Mouse (Mus musculus) kidney, embryonic 14.5 days (tissue): Measurements from ENCODE around the gene Tcstv3. TPM values are rescaled to one million over a fixed set of nuclear protein-coding genes. Genes with fewer than 3 reads are reported as not detected.
A peak's percentile ranks its signal among the peaks of the same experiment; 100 is the strongest.
"Not testable (repeated sequence)": the region's sequence is repeated elsewhere in the genome, so short reads cannot be mapped to it uniquely, and the experiment has no call there.

Experiments used
- ATAC-seq: fragments of 200-750 bp; cut with Nextera tagmentation; 2 replicates; pipeline ENCODE4 v1.8.0; 2017; ENCODE audit warnings: moderate number of reproducible peaks, mild to moderate bottlenecking, moderate TSS enrichment, moderate library complexity; ENCODE audit not compliant: low FRiP score, low TSS enrichment
- H3K27ac ChIP-seq: fragments of 300-500 bp; sonication (generic); 2 replicates; pipeline ENCODE4 v1.5.1; 2014; ENCODE audit warnings: low read depth, mild to moderate bottlenecking, low read length, moderate library complexity, mixed read lengths
- H3K27me3 ChIP-seq: fragments of 300-500 bp; sonication (generic); 2 replicates; pipeline ENCODE4 v1.6.1; 2014; ENCODE audit warnings: mild to moderate bottlenecking, low read length; ENCODE audit not compliant: control insufficient read depth, insufficient read depth
- H3K36me3 ChIP-seq: fragments of 300-500 bp; sonication (generic); 2 replicates; pipeline ENCODE4 v1.6.1; 2014; ENCODE audit warnings: low read length, mixed read lengths; ENCODE audit not compliant: control insufficient read depth, insufficient read depth
- H3K4me1 ChIP-seq: fragments of 300-500 bp; sonication (generic); 2 replicates; pipeline ENCODE4 v1.6.1; 2014; ENCODE audit warnings: low read length, mixed read lengths; ENCODE audit not compliant: control insufficient read depth, insufficient read depth
- H3K4me2 ChIP-seq: fragments of 300-500 bp; sonication (generic); replicated peaks from 2 replicates; pipeline ENCODE4 v1.6.1; 2014; ENCODE audit warnings: low read depth, mild to moderate bottlenecking, low read length
- H3K4me3 ChIP-seq: fragments of 300-500 bp; sonication (generic); 2 replicates; pipeline ENCODE4 v1.5.1; 2014; ENCODE audit warnings: mild to moderate bottlenecking, low read length
- H3K9ac ChIP-seq: fragments of 300-500 bp; sonication (generic); 2 replicates; pipeline ENCODE4 v1.6.1; 2014; ENCODE audit warnings: low read depth, mild to moderate bottlenecking, low read length, moderate library complexity
- H3K9me3 ChIP-seq: fragments of 300-500 bp; sonication (generic); 2 replicates; pipeline ENCODE4 v1.6.1; 2016; ENCODE audit warnings: low read length; ENCODE audit not compliant: control insufficient read depth
- WGBS: fragments of 180-500 bp; shearing (Covaris S2); extraction: QIAGEN DNeasy Blood & Tissue Kit; methylation state at CpG from one replicate; pipeline ENCODE4 v1.1.7; 2014; 5-methylcytosine and 5-hydroxymethylcytosine counted together
- polyA plus RNA-seq: library from polyadenylated mRNA; unstranded; fragments of >200 nt; fragmentation: Nextera tagmentation; extraction: Ambion mirVana; gene quantifications from 2 replicates; pipeline ENCODE4 v1.2.1, GENCODE M21; 2014

Tcstv3 gene
- polyA plus RNA-seq, result not detected in 2 replicates

DNA sequence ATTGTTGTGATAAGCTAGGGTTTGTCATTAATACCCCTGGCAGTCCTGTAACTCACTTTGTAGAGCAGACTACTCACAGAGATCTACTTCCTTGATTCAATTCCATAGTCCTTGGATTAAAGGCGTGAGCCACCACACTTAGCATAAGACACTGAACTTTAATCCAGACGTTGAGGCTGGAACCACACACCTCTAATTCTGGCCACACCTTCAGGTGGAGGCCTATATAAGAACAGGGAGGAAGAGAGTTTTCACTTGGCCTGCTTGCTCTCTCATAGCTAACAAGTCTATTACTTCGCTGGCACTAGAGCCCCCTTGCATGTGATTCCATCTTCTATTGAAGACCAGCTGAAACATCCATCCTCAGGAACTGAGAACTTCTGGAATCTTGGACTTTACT is at the start of gene Tcstv3:
TSS of gene Tcstv3 (plus strand) at position 301 of the 400 bp plus-strand sequence.
- H3K4me2 ChIP-seq, H3K4me1 ChIP-seq, ATAC-seq, H3K36me3 ChIP-seq, H3K9ac ChIP-seq, H3K27ac ChIP-seq, H3K9me3 ChIP-seq, H3K4me3 ChIP-seq, H3K27me3 ChIP-seq: not testable (repeated sequence)
- 79% methylated on average over 3 of the region's 3 CpGs for WGBS

DNA sequence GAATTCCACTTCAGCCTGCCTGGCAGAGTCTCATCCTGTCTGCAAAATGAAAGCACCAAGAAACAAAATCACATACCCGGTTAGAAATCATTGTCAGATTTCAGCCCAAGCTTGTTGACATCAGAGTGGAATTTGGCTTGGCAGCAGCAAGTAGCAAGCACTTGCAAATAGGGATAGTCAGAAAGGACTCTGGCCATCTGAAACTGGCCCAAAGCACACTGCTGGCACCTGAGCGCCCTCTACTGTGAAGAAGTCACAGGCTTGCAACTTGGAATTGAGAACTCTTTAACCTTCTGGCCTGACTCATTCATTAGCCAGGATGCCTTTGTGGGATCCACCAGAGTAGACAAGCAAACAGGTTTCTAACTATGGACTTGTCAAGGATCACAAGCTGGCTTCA is 38.8 kb upstream of the Tcstv3 start:
- not testable (repeated sequence) for H3K4me1 ChIP-seq, H3K9me3 ChIP-seq, H3K4me2 ChIP-seq, H3K4me3 ChIP-seq, ATAC-seq, H3K27ac ChIP-seq, H3K27me3 ChIP-seq, H3K36me3 ChIP-seq, H3K9ac ChIP-seq
- 25% methylated on average over 2 of the region's 2 CpGs for WGBS

DNA sequence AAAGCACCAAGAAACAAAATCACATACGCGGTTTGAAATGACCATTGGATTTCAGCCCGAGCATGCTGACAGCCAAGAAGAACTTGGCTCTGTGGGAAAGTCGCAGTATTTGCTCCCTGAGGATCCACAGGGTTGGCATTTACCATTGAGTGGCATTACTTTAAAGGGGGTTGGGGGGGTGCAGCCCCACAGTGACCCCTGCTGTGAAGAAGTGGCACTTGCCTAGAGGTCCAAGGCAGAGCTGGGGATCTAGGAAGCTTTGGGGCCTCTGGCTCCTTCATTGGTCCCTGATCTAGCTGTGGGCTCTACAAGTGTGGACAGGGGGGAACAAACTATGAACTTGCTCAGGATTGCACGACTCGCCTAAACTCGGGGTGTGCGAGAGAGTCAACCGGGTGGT is 37.9 kb upstream of the Tcstv3 start:
- no peak for ATAC-seq
- Histone ChIP-seq H3K4me3 (no peak overlapping the region), H3K27me3 (no peaks in the 10 kb centered on the region)

DNA sequence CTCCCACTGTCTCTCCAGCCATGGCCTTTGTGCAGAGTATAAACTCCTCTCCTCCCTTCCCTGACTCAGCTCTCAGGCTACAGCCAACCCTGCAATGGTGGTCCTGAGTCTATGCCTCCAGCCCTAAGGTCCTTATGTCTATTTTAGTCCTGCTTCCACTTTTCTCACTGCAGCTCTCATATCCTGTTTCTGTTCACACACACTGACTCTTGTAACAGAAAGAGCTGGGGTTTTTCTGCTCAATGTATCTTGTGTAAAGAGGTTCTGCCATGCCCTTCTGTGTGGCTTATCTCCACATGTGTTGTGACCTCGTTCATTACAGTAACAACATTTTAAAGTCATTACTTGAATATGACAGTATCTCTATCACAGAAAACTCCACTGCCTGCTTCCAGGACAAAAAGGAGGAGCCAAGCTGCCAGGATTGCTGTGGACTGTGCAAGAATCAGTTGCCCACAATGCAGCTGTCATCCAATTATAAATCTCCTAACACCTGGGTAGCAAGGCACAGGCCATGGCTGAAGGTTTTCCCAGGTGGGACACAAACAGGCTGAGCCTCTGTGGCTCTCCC is 17.3 kb upstream of the Tcstv3 start:
- H3K9me3 ChIP-seq, result no peaks in the 10 kb centered on the region
- no peak overlapping the region for H3K27ac ChIP-seq
- no peak overlapping the region for H3K9ac ChIP-seq
- H3K4me3 ChIP-seq, result no peak overlapping the region
- WGBS, result 55% methylated on average over 1 of the region's 1 CpGs
- no peak overlapping the region for H3K4me2 ChIP-seq
- H3K36me3 ChIP-seq, result no peaks in the 10 kb centered on the region
- H3K4me1 ChIP-seq, result no peaks in the 10 kb centered on the region
- no peaks in the 10 kb centered on the region for H3K27me3 ChIP-seq
- ATAC-seq, result no peak

More for the DNA sequence above, 37.9 kb upstream of the Tcstv3 start:
- 93% methylated on average over 9 of the region's 9 CpGs for WGBS
- no peak overlapping the region for H3K27ac ChIP-seq
- H3K4me2 ChIP-seq, result no peak overlapping the region
- no peaks in the 10 kb centered on the region for H3K4me1 ChIP-seq
- H3K9me3 ChIP-seq, result no peaks in the 10 kb centered on the region
- no peaks in the 10 kb centered on the region for H3K36me3 ChIP-seq
- H3K9ac ChIP-seq, result no peak overlapping the region

DNA sequence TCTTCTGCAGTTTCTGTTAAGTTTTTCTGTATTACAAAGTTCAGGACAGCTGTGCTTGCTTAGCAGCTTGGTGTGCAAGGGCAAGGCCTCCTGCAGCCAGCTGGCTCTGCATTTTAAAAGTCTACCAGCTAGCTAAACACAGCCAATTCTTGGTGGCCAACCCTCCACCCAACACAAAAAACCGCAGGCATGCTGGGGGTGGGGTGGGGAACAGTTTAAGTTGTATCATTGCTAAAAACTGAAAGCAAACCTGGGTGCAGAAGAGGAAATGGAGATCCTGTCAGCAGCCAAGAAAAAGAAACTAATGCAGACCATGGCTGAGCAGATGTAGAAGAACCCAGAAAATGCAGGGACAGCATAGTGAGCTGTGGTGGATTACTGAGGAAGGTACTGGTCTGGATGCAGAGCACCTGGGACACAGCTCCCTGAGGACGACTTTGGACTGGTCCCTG is 16.7 kb upstream of the Tcstv3 start, which contains the start of gene BC147527:
TSS of gene BC147527 (plus strand) at position 402 of the 452 bp plus-strand sequence.
- Histone ChIP-seq H3K27ac (no peak within 1 kb of the TSS), H3K36me3 (no peaks in the 10 kb centered on the region), H3K27me3 (no peaks in the 10 kb centered on the region), H3K4me3 (no peak within 1 kb of the TSS), H3K9me3 (no peaks in the 10 kb centered on the region), H3K4me1 (no peaks in the 10 kb centered on the region), H3K4me2 (no peak within 1 kb of the TSS), H3K9ac (no peak within 1 kb of the TSS)
- WGBS, result 47% methylated on average over 2 of the region's 2 CpGs
- no peak for ATAC-seq

DNA sequence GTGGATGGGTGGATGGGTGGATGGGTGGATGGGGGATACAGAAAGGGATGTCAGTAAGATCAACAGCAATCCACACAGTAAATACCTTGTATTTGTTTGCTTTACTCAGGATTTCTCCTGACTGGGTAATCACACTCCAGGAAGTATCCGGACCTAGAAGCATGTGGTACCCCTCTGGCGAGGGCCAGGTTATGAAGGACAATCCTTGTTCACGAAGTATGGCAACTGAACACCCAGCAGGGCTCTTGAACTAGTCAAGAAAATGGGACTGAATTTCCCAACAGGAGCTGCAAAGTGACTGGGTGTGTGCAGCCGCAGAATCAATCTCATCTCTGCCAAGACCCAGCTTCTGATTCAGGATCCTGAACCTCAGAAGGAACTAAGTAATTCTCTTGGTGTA is 15.8 kb upstream of the Tcstv3 start:
- Histone ChIP-seq H3K27me3 (no peaks in the 10 kb centered on the region), H3K4me1 (no peaks in the 10 kb centered on the region), H3K9me3 (no peaks in the 10 kb centered on the region), H3K4me2 (no peak overlapping the region), H3K9ac (no peak overlapping the region), H3K4me3 (no peak overlapping the region), H3K36me3 (no peaks in the 10 kb centered on the region), H3K27ac (no peak overlapping the region)
- ATAC-seq, result no peak
- 90% methylated on average over 4 of the region's 4 CpGs for WGBS

DNA sequence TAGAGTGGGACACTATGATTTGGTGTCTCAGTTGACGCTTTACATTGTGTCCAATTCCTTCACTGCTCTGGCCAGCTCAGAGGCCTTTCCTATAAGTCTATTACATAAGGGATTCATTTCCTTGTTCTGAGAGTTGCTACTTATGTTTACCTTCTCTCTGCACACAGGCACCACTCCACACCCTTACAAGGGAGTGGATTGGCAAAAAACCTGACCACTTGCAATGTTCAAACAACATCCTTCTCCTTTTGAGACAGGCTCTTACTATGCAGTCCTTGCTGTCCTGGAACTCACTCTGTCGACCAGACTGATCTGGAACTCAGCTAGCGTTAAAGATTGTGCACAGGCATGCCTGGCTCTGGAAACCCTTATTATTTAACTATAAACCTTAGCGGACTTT is 5.9 kb upstream of the Tcstv3 start:
- Histone ChIP-seq H3K27me3 (peaks cover 3% of the 10 kb centered on the region; the same call in 1 of the 2 replicates), H3K36me3 (no peaks in the 10 kb centered on the region), H3K4me1 (no peaks in the 10 kb centered on the region), H3K4me3 (no peak overlapping the region), H3K9me3 (no peaks in the 10 kb centered on the region), H3K27ac (no peak overlapping the region), H3K4me2 (no peak overlapping the region), H3K9ac (no peak overlapping the region)
- ATAC-seq, result no peak
- 81% methylated on average over 4 of the region's 4 CpGs for WGBS

DNA sequence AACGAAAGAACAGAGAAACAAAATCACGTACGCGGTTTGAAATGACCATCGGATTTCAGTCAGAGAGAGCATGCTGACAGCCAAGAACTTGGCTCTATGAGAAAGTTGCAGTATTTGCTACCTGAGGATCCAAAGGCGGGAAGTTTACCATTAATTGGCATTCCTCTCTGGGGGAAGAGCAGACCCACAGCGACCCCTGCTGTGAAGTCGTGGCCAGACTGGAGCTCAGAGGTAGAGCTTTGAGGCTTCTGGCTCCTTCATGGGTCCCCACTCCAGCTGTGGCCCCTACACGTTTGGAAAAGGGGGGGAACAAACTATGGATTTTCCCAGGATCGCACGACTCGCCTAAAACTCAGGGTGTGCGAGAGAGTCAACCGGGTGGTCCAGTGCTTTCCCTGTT is 3.1 kb upstream of the Tcstv3 start:
- H3K9me3 ChIP-seq, result no peaks in the 10 kb centered on the region
- H3K4me3 ChIP-seq, result no peak overlapping the region
- H3K4me1 ChIP-seq, result no peaks in the 10 kb centered on the region
- no peak overlapping the region for H3K9ac ChIP-seq
- WGBS, result 36% methylated on average over 14 of the region's 14 CpGs
- peaks cover 3% of the 10 kb centered on the region; the same call in 1 of the 2 replicates for H3K27me3 ChIP-seq
- 0 out of 2 replicates have a peak, but pooled peaks have one; percentile 46 for ATAC-seq
- no peak overlapping the region for H3K27ac ChIP-seq
- no peak overlapping the region for H3K4me2 ChIP-seq
- no peaks in the 10 kb centered on the region for H3K36me3 ChIP-seq

DNA sequence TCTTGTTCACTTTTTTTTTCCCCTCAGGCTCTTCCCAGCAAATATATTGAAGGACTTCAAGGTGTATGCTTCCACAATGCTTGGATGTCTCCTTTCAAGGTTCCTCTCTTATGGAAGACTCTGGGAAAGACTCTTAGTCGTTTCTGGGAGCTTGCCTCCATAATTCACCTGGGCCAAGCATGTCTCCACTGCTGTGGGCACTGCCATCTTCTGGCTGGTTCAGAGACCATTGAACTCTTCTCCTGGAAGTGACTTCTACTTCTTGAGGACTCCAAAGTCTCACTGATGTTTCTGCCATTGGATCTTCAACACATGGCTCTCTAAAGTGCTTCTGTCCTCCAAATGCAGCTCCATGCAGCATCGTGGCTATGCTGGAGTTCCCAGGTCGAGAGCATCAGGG is 3.5 kb downstream of the Tcstv3 start:
- H3K4me1 ChIP-seq, result no peaks in the 10 kb centered on the region
- H3K27me3 ChIP-seq, result no peaks in the 10 kb centered on the region
- no peak overlapping the region for H3K4me3 ChIP-seq
- no peak; the same call in 1 of the 2 replicates for ATAC-seq
- H3K9me3 ChIP-seq, result no peaks in the 10 kb centered on the region
- no peak overlapping the region for H3K4me2 ChIP-seq
- 61% methylated on average over 3 of the region's 3 CpGs for WGBS
- no peaks in the 10 kb centered on the region for H3K36me3 ChIP-seq
- H3K9ac ChIP-seq, result no peak overlapping the region
- H3K27ac ChIP-seq, result no peak overlapping the region
